Mouse (Mus musculus) thymus, postnatal 10 days (tissue): ENCODE data around the gene Asic2.
A peak's percentile ranks its signal among the peaks of the same experiment; 100 is the strongest.

Experiments used
- DNase-seq, 2 experiments: peaks; one replicate each; pipeline ENCODE4 v3.0.0; 2021; ENCODE audit warnings: low spot score in 2 of 2

The Asic2 gene

DNA sequence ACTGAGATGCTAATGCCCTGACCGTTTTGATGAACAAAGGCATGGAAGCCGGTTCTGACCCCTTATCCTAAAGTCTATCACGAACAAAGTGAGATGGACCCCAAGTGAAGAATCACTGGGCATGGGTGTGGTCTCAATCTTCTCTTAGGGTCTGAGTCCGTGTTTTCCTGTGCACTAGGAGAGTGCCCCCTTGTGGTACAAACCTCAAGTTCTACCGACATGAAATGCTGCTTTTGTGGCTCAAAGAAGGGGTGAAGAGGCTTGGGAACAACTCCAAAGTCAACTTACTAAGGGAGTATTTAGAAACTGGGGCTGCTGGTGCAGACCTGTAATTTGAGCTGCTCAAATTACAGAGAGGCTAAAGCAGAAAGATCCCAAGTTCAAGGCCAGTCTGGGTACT is 1116.4 kb downstream of the Asic2 start:
- DNase-seq: peak in 1 of 2 experiments; percentile 10

GRCm38 (mm10) chr11:80848131-80848530 is 1120.1 kb downstream of the Asic2 start:
- DNase-seq: no peak

DNA sequence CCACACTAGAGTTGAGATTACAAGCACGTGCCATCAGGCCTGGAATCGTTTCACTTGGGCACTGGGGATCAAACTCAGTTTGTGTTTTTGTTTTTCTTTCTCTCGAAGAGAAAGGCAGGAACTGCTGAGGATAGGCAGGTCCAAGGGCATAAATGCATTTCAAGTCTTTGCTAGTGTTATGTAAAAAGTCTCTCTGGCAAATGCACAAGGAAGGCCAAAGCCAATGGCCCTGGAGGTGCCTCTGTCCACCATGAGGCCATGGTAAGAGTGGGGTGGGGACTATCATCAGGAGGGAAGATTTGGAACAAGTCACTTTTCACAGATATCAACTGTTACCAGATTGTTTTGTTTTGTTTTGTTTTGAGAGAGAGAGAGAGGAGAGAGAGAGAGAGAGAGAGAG is 1122.1 kb downstream of the Asic2 start:
- no peak for DNase-seq

GRCm38 (mm10) chr11:80845486-80845885 is 1122.8 kb downstream of the Asic2 start:
- DNase-seq: no peak

- no peak for DNase-seq
Measured at GRCm38 (mm10) chr11:80843435-80843834, 1124.8 kb downstream of the Asic2 start.

DNA sequence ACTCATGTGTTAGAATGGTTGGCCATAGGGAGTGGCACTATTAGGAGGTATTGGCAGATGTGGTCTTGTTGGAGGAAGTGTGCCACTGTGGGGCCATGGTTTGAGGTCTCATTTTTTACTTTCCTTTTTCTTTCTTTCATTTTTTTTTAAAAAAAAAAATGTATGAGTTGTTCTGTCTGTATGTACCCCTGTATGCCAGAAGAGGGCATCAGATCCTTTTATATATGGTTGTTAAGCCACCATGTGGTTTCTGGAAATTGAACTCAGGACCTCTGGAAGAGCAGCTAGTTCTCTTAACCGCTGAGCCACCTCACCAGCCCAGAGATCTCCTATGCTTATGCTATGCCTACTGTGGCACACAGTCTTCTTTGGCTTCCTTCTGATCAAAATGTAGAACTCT is 1129.5 kb downstream of the Asic2 start:
- DNase-seq: no peak

DNA sequence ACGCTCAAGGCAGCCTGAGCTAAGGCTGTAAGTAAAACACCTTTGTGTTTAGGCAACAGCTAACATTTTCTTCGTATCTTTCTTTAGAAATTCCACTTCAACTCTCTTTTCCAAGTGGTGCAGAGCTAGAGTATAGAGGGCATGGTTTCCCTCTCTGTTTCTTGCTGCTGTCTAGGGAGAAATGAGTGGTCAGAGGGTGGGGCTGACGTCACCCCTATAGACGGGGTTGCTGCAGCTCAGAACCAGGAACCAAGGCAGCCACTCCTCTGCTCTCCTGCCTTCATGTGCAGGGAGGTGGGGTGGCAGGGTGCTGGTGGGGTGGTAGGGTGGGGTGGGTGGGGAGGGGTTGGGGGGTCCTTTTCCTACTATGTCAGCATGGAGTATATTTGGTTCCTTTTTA is 1132.4 kb downstream of the Asic2 start:
- no peak for DNase-seq

GRCm38 (mm10) chr11:80835395-80835794 is 1132.9 kb downstream of the Asic2 start:
- DNase-seq: no peak
